Mouse (Mus musculus) induced T-regulatory cell, adult 2 months (primary cell): ENCODE measurements at regions not wholly inside any gene's neighbourhood (a gene's known extent, or its start where the extent isn't known, plus 50 kb on each side); places are given as distances from the start of the nearest gene placed in this dataset.
"Not testable (repeated sequence)": the region's sequence is repeated elsewhere in the genome, so short reads cannot be mapped to it uniquely, and the experiment has no call there.

ENCODE experiments used
- DNase-seq: peaks from one replicate; pipeline ENCODE4 v3.0.0-alpha.2; 2012; ENCODE audit warnings: low read depth

- not testable (repeated sequence) for DNase-seq
Observed at GRCm38 (mm10) chr6:67954570-67954969, 419.0 kb upstream of the Tacstd2 start.

GRCm38 (mm10) chr6:67931499-67931898, 395.9 kb upstream of the Tacstd2 start:
- DNase-seq, result not testable (repeated sequence)

- no peak for DNase-seq
Observed at GRCm38 (mm10) chr6:67922537-67922936, 386.9 kb upstream of the Tacstd2 start.

- no peak for DNase-seq
Observed at GRCm38 (mm10) chr6:67913903-67914302, 378.3 kb upstream of the Tacstd2 start.

GRCm38 (mm10) chr6:67913309-67913708, 377.7 kb upstream of the Tacstd2 start:
- no peak for DNase-seq

- no peak for DNase-seq
Observed at GRCm38 (mm10) chr6:67896495-67896894, 360.9 kb upstream of the Tacstd2 start.

- no peak for DNase-seq
Observed at GRCm38 (mm10) chr6:67895858-67896257, 360.3 kb upstream of the Tacstd2 start.

GRCm38 (mm10) chr6:67887586-67887985, 352.0 kb upstream of the Tacstd2 start:
- DNase-seq, result no peak

- DNase-seq, result no peak
Observed at GRCm38 (mm10) chr6:67884893-67885292, 349.3 kb upstream of the Tacstd2 start.

GRCm38 (mm10) chr6:67881476-67881875, 345.9 kb upstream of the Tacstd2 start:
- DNase-seq, result not testable (repeated sequence)

- DNase-seq, result not testable (repeated sequence)
Observed at GRCm38 (mm10) chr6:67857945-67858344, 322.3 kb upstream of the Tacstd2 start.

- not testable (repeated sequence) for DNase-seq
Observed at GRCm38 (mm10) chr6:67839486-67839885, 303.9 kb upstream of the Tacstd2 start.

- peak; percentile 24 for DNase-seq
Observed at GRCm38 (mm10) chr6:67812478-67812877, 276.9 kb upstream of the Tacstd2 start.

- DNase-seq, result no peak
Observed at GRCm38 (mm10) chr6:67791393-67791792, 255.8 kb upstream of the Tacstd2 start.

- DNase-seq, result no peak
Observed at GRCm38 (mm10) chr6:67790742-67791141, 255.1 kb upstream of the Tacstd2 start.

- no peak for DNase-seq
Observed at GRCm38 (mm10) chr6:67787091-67787765, 251.6 kb upstream of the Tacstd2 start.

GRCm38 (mm10) chr6:67778883-67779282, 243.3 kb upstream of the Tacstd2 start:
- DNase-seq, result no peak

GRCm38 (mm10) chr6:67754102-67754501, 218.5 kb upstream of the Tacstd2 start:
- DNase-seq, result peak; percentile 2

- DNase-seq, result no peak
Observed at GRCm38 (mm10) chr6:67725611-67726010, 190.0 kb upstream of the Tacstd2 start.

- peak; percentile 6 for DNase-seq
Observed at GRCm38 (mm10) chr6:67698952-67699351, 163.4 kb upstream of the Tacstd2 start.

GRCm38 (mm10) chr6:67690997-67691396, 155.4 kb upstream of the Tacstd2 start:
- DNase-seq, result not testable (repeated sequence)

GRCm38 (mm10) chr6:67683105-67683504, 147.5 kb upstream of the Tacstd2 start:
- DNase-seq, result not testable (repeated sequence)

- DNase-seq, result not testable (repeated sequence)
Observed at GRCm38 (mm10) chr6:67681641-67682040, 146.0 kb upstream of the Tacstd2 start.

- not testable (repeated sequence) for DNase-seq
Observed at GRCm38 (mm10) chr6:67679106-67679505, 143.5 kb upstream of the Tacstd2 start.
